Mouse (Mus musculus): ENCODE measurements around the gene Chdh. TPM values are rescaled to one million over a fixed set of nuclear protein-coding genes. Genes with fewer than 3 reads are reported as not detected.

The Chdh gene
- total RNA-seq, 1 experiment from 2014 or later, result not detected

- no peak for ATAC-seq (replicated peaks; ENCODE audit: insufficient number of reproducible peaks, low FRiP score, low TSS enrichment, poor library complexity, severe bottlenecking)
Observed at GRCm38 (mm10) chr14:30009864-30010560, 1.2 kb downstream of the Chdh start.

GRCm38 (mm10) chr14:30011886-30012560 lies 3.2 kb downstream of the Chdh start:
- ATAC-seq (replicated peaks; ENCODE audit: insufficient number of reproducible peaks, low FRiP score, low TSS enrichment, poor library complexity, severe bottlenecking), result no peak

- no peak for ATAC-seq (replicated peaks; ENCODE audit: insufficient number of reproducible peaks, low FRiP score, low TSS enrichment, poor library complexity, severe bottlenecking)
Observed at GRCm38 (mm10) chr14:30014487-30014886, 5.7 kb downstream of the Chdh start.

- no peak for ATAC-seq (replicated peaks; ENCODE audit: insufficient number of reproducible peaks, low FRiP score, low TSS enrichment, poor library complexity, severe bottlenecking)
Observed at GRCm38 (mm10) chr14:30015008-30015407, 6.2 kb downstream of the Chdh start.

GRCm38 (mm10) chr14:30016666-30017065 lies 7.8 kb downstream of the Chdh start:
- no peak for ATAC-seq (replicated peaks; ENCODE audit: insufficient number of reproducible peaks, low FRiP score, low TSS enrichment, poor library complexity, severe bottlenecking)

GRCm38 (mm10) chr14:30017794-30018462 lies 9.1 kb downstream of the Chdh start:
- no peak for ATAC-seq (replicated peaks; ENCODE audit: insufficient number of reproducible peaks, low FRiP score, low TSS enrichment, poor library complexity, severe bottlenecking)

GRCm38 (mm10) chr14:30018463-30018801 lies 9.6 kb downstream of the Chdh start:
- no peak for ATAC-seq (replicated peaks; ENCODE audit: insufficient number of reproducible peaks, low FRiP score, low TSS enrichment, poor library complexity, severe bottlenecking)

- no peak for ATAC-seq (replicated peaks; ENCODE audit: insufficient number of reproducible peaks, low FRiP score, low TSS enrichment, poor library complexity, severe bottlenecking)
Observed at GRCm38 (mm10) chr14:30018846-30019245, 10.0 kb downstream of the Chdh start.

GRCm38 (mm10) chr14:30019375-30019774 lies 10.6 kb downstream of the Chdh start:
- no peak for ATAC-seq (replicated peaks; ENCODE audit: insufficient number of reproducible peaks, low FRiP score, low TSS enrichment, poor library complexity, severe bottlenecking)

GRCm38 (mm10) chr14:30019792-30020575 lies 11.2 kb downstream of the Chdh start:
- ATAC-seq (replicated peaks; ENCODE audit: insufficient number of reproducible peaks, low FRiP score, low TSS enrichment, poor library complexity, severe bottlenecking), result no peak

- ATAC-seq (replicated peaks; ENCODE audit: insufficient number of reproducible peaks, low FRiP score, low TSS enrichment, poor library complexity, severe bottlenecking), result peak; percentile 24; the same call in 1 of the 2 replicates
Observed at GRCm38 (mm10) chr14:30022471-30022870, 13.6 kb downstream of the Chdh start.

GRCm38 (mm10) chr14:30024387-30024786 lies 15.6 kb downstream of the Chdh start:
- no peak for ATAC-seq (replicated peaks; ENCODE audit: insufficient number of reproducible peaks, low FRiP score, low TSS enrichment, poor library complexity, severe bottlenecking)

- ATAC-seq (replicated peaks; ENCODE audit: insufficient number of reproducible peaks, low FRiP score, low TSS enrichment, poor library complexity, severe bottlenecking), result peak; percentile 52; the same call in 1 of the 2 replicates
Observed at GRCm38 (mm10) chr14:30027378-30027777, 18.6 kb downstream of the Chdh start.

- no peak for ATAC-seq (replicated peaks; ENCODE audit: insufficient number of reproducible peaks, low FRiP score, low TSS enrichment, poor library complexity, severe bottlenecking)
Observed at GRCm38 (mm10) chr14:30033405-30033804, 24.6 kb downstream of the Chdh start.

GRCm38 (mm10) chr14:30038431-30038830 lies 29.6 kb downstream of the Chdh start:
- ATAC-seq (replicated peaks; ENCODE audit: insufficient number of reproducible peaks, low FRiP score, low TSS enrichment, poor library complexity, severe bottlenecking), result no peak

- no peak for ATAC-seq (replicated peaks; ENCODE audit: insufficient number of reproducible peaks, low FRiP score, low TSS enrichment, poor library complexity, severe bottlenecking)
Observed at GRCm38 (mm10) chr14:30039413-30039812, 30.6 kb downstream of the Chdh start.

- ATAC-seq (replicated peaks; ENCODE audit: insufficient number of reproducible peaks, low FRiP score, low TSS enrichment, poor library complexity, severe bottlenecking), result no peak
Observed at GRCm38 (mm10) chr14:30041836-30042235, 33.0 kb downstream of the Chdh start.

- ATAC-seq (replicated peaks; ENCODE audit: insufficient number of reproducible peaks, low FRiP score, low TSS enrichment, poor library complexity, severe bottlenecking), result 0 out of 2 replicates have a peak, but pooled peaks have one; percentile 28
Observed at GRCm38 (mm10) chr14:30043356-30043940, 34.6 kb downstream of the Chdh start.

GRCm38 (mm10) chr14:30045239-30045638 lies 36.4 kb downstream of the Chdh start:
- ATAC-seq (replicated peaks; ENCODE audit: insufficient number of reproducible peaks, low FRiP score, low TSS enrichment, poor library complexity, severe bottlenecking), result no peak
